Mouse (Mus musculus) heart, embryonic 11.5 days (tissue): Measurements from ENCODE around the gene Rasal2. TPM values are rescaled to one million over a fixed set of nuclear protein-coding genes. Genes with fewer than 3 reads are reported as not detected.
A peak's percentile ranks its signal among the peaks of the same experiment; 100 is the strongest.

Experiments
- ATAC-seq: fragments of 200-750 bp; cut with Nextera tagmentation; replicated peaks from 2 replicates; pipeline ENCODE4 v1.8.0; 2017; ENCODE audit warnings: moderate library complexity; ENCODE audit not compliant: insufficient number of reproducible peaks, low FRiP score, low TSS enrichment
- H3K27ac ChIP-seq: fragments of 300-500 bp; sonication (generic); 2 replicates; pipeline ENCODE4 v1.5.1; 2014; ENCODE audit warnings: mild to moderate bottlenecking, low read depth, low read length
- H3K27me3 ChIP-seq: fragments of 300-500 bp; sonication (generic); 2 replicates; pipeline ENCODE4 v1.6.1; 2014; ENCODE audit warnings: mild to moderate bottlenecking, low read length, mixed read lengths; ENCODE audit not compliant: control insufficient read depth, insufficient read depth
- H3K36me3 ChIP-seq: fragments of 300-500 bp; sonication (generic); 2 replicates; pipeline ENCODE4 v1.6.1; 2014; ENCODE audit warnings: mild to moderate bottlenecking, low read length, moderate library complexity, mixed read lengths; ENCODE audit not compliant: control insufficient read depth, insufficient read depth
- H3K4me1 ChIP-seq: fragments of 300-500 bp; sonication (generic); 2 replicates; pipeline ENCODE4 v1.6.1; 2014; ENCODE audit warnings: low read length; ENCODE audit not compliant: control insufficient read depth, insufficient read depth
- H3K4me2 ChIP-seq: fragments of 300-500 bp; sonication (generic); 2 replicates; pipeline ENCODE4 v1.6.1; 2014; ENCODE audit warnings: mild to moderate bottlenecking, moderate library complexity
- H3K4me3 ChIP-seq: fragments of 300-500 bp; sonication (generic); 2 replicates; pipeline ENCODE4 v1.5.1; 2014; ENCODE audit warnings: low read depth, low read length
- H3K9ac ChIP-seq: fragments of 300-500 bp; sonication (generic); 2 replicates; pipeline ENCODE4 v1.6.1; 2014; ENCODE audit warnings: mild to moderate bottlenecking, low read depth, low read length, moderate library complexity
- H3K9me3 ChIP-seq: fragments of 300-500 bp; sonication (generic); replicated peaks from 2 replicates; pipeline ENCODE4 v1.6.1; 2016; ENCODE audit warnings: low read length; ENCODE audit not compliant: control insufficient read depth
- WGBS: fragments of 180-500 bp; shearing (Covaris S2); extraction: QIAGEN DNeasy Blood & Tissue Kit; methylation state at CpG from one replicate; pipeline ENCODE4 v1.1.7; 2014; ENCODE audit not compliant: insufficient replicate concordance; 5-methylcytosine and 5-hydroxymethylcytosine counted together
- polyA plus RNA-seq: library from polyadenylated mRNA; unstranded; fragments of >200 nt; fragmentation: Nextera tagmentation; extraction: Ambion mirVana; gene quantifications from 2 replicates; pipeline ENCODE4 v1.2.1, GENCODE M21; 2014

Rasal2 gene
- polyA plus RNA-seq, 1 experiment from 2014 or later, result 16.4 TPM

GRCm38 (mm10) chr1:157428366-157428765 lies 16.0 kb upstream of the Rasal2 start:
- no peaks in the 10 kb centered on the region for H3K27me3 ChIP-seq

GRCm38 (mm10) chr1:157427604-157428003 lies 15.2 kb upstream of the Rasal2 start:
- no peak overlapping the region for H3K9ac ChIP-seq
- no peak overlapping the region for H3K4me2 ChIP-seq
- H3K36me3 ChIP-seq, result no peaks in the 10 kb centered on the region
- no peak overlapping the region for H3K4me3 ChIP-seq
- no peaks in the 10 kb centered on the region for H3K9me3 ChIP-seq
- no peak overlapping the region for H3K27ac ChIP-seq
- WGBS, result 87% methylated on average over 4 of the region's 4 CpGs
- H3K27me3 ChIP-seq, result no peaks in the 10 kb centered on the region
- no peak for ATAC-seq
- peaks cover 4% of the 10 kb centered on the region; the same call in 1 of the 2 replicates for H3K4me1 ChIP-seq

More at GRCm38 (mm10) chr1:157428366-157428765, 16.0 kb upstream of the Rasal2 start:
- H3K4me2 ChIP-seq, result no peak overlapping the region
- no peaks in the 10 kb centered on the region for H3K9me3 ChIP-seq
- no peak overlapping the region for H3K27ac ChIP-seq
- no peak for ATAC-seq
- whole genome bisulfite sequencing, result 88% methylated on average over 3 of the region's 3 CpGs
- no peak overlapping the region for H3K9ac ChIP-seq
- H3K4me1 ChIP-seq, result peaks cover 4% of the 10 kb centered on the region; the same call in 1 of the 2 replicates
- H3K36me3 ChIP-seq, result no peaks in the 10 kb centered on the region
- no peak overlapping the region for H3K4me3 ChIP-seq

- no peak overlapping the region for H3K4me2 ChIP-seq
- 27% methylated on average over 1 of the region's 1 CpGs for WGBS
Observed at GRCm38 (mm10) chr1:157426933-157427332, 14.5 kb upstream of the Rasal2 start.

GRCm38 (mm10) chr1:157425741-157426427 lies 13.5 kb upstream of the Rasal2 start:
- peaks cover 4% of the 10 kb centered on the region; the same call in 1 of the 2 replicates for H3K4me1 ChIP-seq
- peak overlapping the region; percentile 34 for H3K4me2 ChIP-seq
- WGBS, result 43% methylated on average over 8 of the region's 8 CpGs
- no peak overlapping the region for H3K27ac ChIP-seq
- 0 out of 2 replicates have a peak, but pooled peaks have one; percentile 22 for ATAC-seq
- no peaks in the 10 kb centered on the region for H3K36me3 ChIP-seq
- no peaks in the 10 kb centered on the region for H3K27me3 ChIP-seq
- H3K9me3 ChIP-seq, result no peaks in the 10 kb centered on the region
- no peak overlapping the region for H3K4me3 ChIP-seq
- no peak overlapping the region for H3K9ac ChIP-seq

More at GRCm38 (mm10) chr1:157426933-157427332, 14.5 kb upstream of the Rasal2 start:
- no peak overlapping the region for H3K27ac ChIP-seq
- no peak overlapping the region for H3K9ac ChIP-seq
- no peaks in the 10 kb centered on the region for H3K9me3 ChIP-seq
- no peaks in the 10 kb centered on the region for H3K36me3 ChIP-seq
- H3K27me3 ChIP-seq, result no peaks in the 10 kb centered on the region
- ATAC-seq, result no peak
- no peak overlapping the region for H3K4me3 ChIP-seq
- peaks cover 4% of the 10 kb centered on the region; the same call in 1 of the 2 replicates for H3K4me1 ChIP-seq

- no peak for ATAC-seq
- peak overlapping the region; percentile 43; the same call in 1 of the 2 replicates for H3K27ac ChIP-seq
- H3K4me1 ChIP-seq, result peaks cover 18% of the 10 kb centered on the region
- H3K9me3 ChIP-seq, result no peaks in the 10 kb centered on the region
- no peak overlapping the region for H3K9ac ChIP-seq
- H3K27me3 ChIP-seq, result no peaks in the 10 kb centered on the region
- H3K36me3 ChIP-seq, result peaks cover 4% of the 10 kb centered on the region; the same call in 1 of the 2 replicates
- 38% methylated on average over 7 of the region's 7 CpGs for WGBS
- no peak overlapping the region for H3K4me3 ChIP-seq
- peak overlapping the region; percentile 5; the same call in 1 of the 2 replicates for H3K4me2 ChIP-seq
Observed at GRCm38 (mm10) chr1:157417861-157418260, 5.5 kb upstream of the Rasal2 start.

GRCm38 (mm10) chr1:157417414-157417813 lies 5.0 kb upstream of the Rasal2 start:
- ATAC-seq, result no peak
- no peak overlapping the region for H3K9ac ChIP-seq
- no peaks in the 10 kb centered on the region for H3K9me3 ChIP-seq
- peak overlapping the region; percentile 5; the same call in 1 of the 2 replicates for H3K4me2 ChIP-seq
- H3K4me3 ChIP-seq, result no peak overlapping the region
- H3K36me3 ChIP-seq, result peaks cover 4% of the 10 kb centered on the region; the same call in 1 of the 2 replicates
- peaks cover 18% of the 10 kb centered on the region for H3K4me1 ChIP-seq
- H3K27ac ChIP-seq, result peak overlapping the region; percentile 43; the same call in 1 of the 2 replicates
- no peaks in the 10 kb centered on the region for H3K27me3 ChIP-seq
- 21% methylated on average over 3 of the region's 3 CpGs for WGBS

- no peak for ATAC-seq
- H3K4me2 ChIP-seq, result no peak overlapping the region
- H3K9me3 ChIP-seq, result no peaks in the 10 kb centered on the region
- peaks cover 18% of the 10 kb centered on the region for H3K4me1 ChIP-seq
- no peak overlapping the region for H3K27ac ChIP-seq
- peaks cover 4% of the 10 kb centered on the region; the same call in 1 of the 2 replicates for H3K36me3 ChIP-seq
- WGBS, result 74% methylated on average over 2 of the region's 2 CpGs
- H3K9ac ChIP-seq, result no peak overlapping the region
- H3K27me3 ChIP-seq, result no peaks in the 10 kb centered on the region
- H3K4me3 ChIP-seq, result no peak overlapping the region
Observed at GRCm38 (mm10) chr1:157416628-157417027, 4.2 kb upstream of the Rasal2 start.

GRCm38 (mm10) chr1:157415771-157416170 lies 3.4 kb upstream of the Rasal2 start:
- peaks cover 18% of the 10 kb centered on the region for H3K4me1 ChIP-seq
- H3K27ac ChIP-seq, result no peak overlapping the region
- no peak overlapping the region for H3K4me2 ChIP-seq
- 46% methylated on average over 3 of the region's 3 CpGs for whole genome bisulfite sequencing
- peaks cover 4% of the 10 kb centered on the region; the same call in 1 of the 2 replicates for H3K36me3 ChIP-seq
- no peaks in the 10 kb centered on the region for H3K27me3 ChIP-seq
- H3K4me3 ChIP-seq, result no peak overlapping the region
- ATAC-seq, result no peak
- no peak overlapping the region for H3K9ac ChIP-seq
- no peaks in the 10 kb centered on the region for H3K9me3 ChIP-seq
